In the genomic region with DNA sequence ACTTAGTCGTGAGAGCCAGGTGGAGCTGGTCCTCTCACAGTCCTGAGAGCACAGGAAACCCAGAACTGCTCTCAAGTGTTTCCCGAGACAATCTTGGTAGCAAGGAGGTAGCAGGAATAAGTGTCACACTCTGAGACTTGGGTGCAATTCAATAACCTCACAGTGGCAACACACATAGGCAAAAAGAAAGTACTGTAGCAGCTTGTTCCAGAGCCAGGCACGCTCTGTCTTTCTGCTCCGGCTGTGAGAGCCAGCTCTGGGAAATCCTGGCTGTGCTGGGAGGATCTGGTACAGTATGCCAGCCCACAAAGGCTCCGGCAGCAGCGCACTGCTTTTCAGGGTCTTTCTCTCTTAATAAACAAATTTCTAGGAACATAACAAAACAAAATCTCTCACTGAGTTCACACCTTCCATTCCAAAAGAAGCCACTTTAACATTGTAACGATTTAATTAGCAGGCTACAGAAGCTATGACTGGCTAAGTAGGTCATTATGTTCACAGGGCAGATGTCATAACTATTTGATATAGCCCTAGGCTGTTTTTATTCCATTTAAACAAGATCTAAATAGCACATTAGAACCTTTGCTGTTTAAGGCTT, we compare ENCODE assay signal across 8 mouse cellular contexts. TPM values are rescaled to one million over a fixed set of nuclear protein-coding genes. Genes with fewer than 3 reads are reported as not detected.
DNase-seq lines count a peak whose midpoint lies in the region; ATAC-seq and TF ChIP-seq lines count a peak whose summit lies in the region.

No protein-coding gene starts in this region.

- no peak for DNase-seq in kidney, postnatal 25 days
- DNase-seq in left cerebral cortex, postnatal 10 days (ENCODE audit: extremely low spot score in 1 of 2, low spot score in 2 of 2) = peak; percentile 51 to 67
- no peak for DNase-seq in spleen, adult 12 weeks (ENCODE audit: low spot score)
- no peak for DNase-seq in embryo, embryonic 10 days (ENCODE audit: low spot score)

- H3K27me3 ChIP-seq in kidney, embryonic 14.5 days (ENCODE audit: control insufficient read depth, insufficient read depth, low read length) = no peaks in the 10 kb centered on the region
- no peaks in the 10 kb centered on the region for H3K27me3 ChIP-seq in heart, embryonic 12.5 days (replicated peaks)
- H3K27me3 ChIP-seq in neural tube, embryonic 12.5 days (replicated peaks) = no peaks in the 10 kb centered on the region

- H3K4me2 ChIP-seq in kidney, embryonic 14.5 days (replicated peaks; ENCODE audit: low read depth, low read length) = peak overlapping the region; percentile 89
- H3K4me2 ChIP-seq in heart, embryonic 12.5 days = peak overlapping the region; percentile 93
- H3K4me2 ChIP-seq in neural tube, embryonic 12.5 days (replicated peaks) = peak overlapping the region; percentile 88

- 58% methylated on average over 7 of the region's 7 CpGs for WGBS in kidney, embryonic 14.5 days
- 56% methylated on average over 7 of the region's 7 CpGs for WGBS in heart, embryonic 12.5 days
- 66% methylated on average over 7 of the region's 7 CpGs for WGBS in neural tube, embryonic 12.5 days

- ATAC-seq in kidney, embryonic 14.5 days (ENCODE audit: low FRiP score, low TSS enrichment) = no peak
- no peak for ATAC-seq in heart, embryonic 12.5 days (ENCODE audit: insufficient number of reproducible peaks, low FRiP score)
- ATAC-seq in neural tube, embryonic 12.5 days (ENCODE audit: low FRiP score, low read depth) = no peak

- intact Hi-C loops in left cerebral cortex, postnatal 10 days (cut with DNase I) = loop anchor here (5.0 kb wide), 1 partner anchor 194 kb away; no protein-coding TSS in a partner anchor

- peaks cover 3% of the 10 kb centered on the region; the same call in 1 of the 2 replicates for H3K36me3 ChIP-seq in kidney, embryonic 14.5 days (ENCODE audit: control insufficient read depth, insufficient read depth, low read length)
- peaks cover 4% of the 10 kb centered on the region for H3K36me3 ChIP-seq in heart, embryonic 12.5 days
- H3K36me3 ChIP-seq in neural tube, embryonic 12.5 days = peaks cover 7% of the 10 kb centered on the region; the same call in 1 of the 2 replicates

- H3K27ac ChIP-seq in kidney, embryonic 14.5 days (ENCODE audit: low read depth, low read length) = no peak overlapping the region
- no peak overlapping the region for H3K27ac ChIP-seq in cortical plate, adult 2 months (ENCODE audit: insufficient read depth, low read length)
- H3K27ac ChIP-seq in heart, embryonic 12.5 days (ENCODE audit: poor library complexity, severe bottlenecking) = 0 out of 2 replicates have a peak overlapping the region, but pooled peaks have one; percentile 35
- H3K27ac ChIP-seq in neural tube, embryonic 12.5 days = no peak overlapping the region

- no peaks in the 10 kb centered on the region for H3K9me3 ChIP-seq in kidney, embryonic 14.5 days (ENCODE audit: control insufficient read depth, low read length)
- H3K9me3 ChIP-seq in heart, embryonic 12.5 days (replicated peaks) = no peaks in the 10 kb centered on the region
- H3K9me3 ChIP-seq in neural tube, embryonic 12.5 days = no peaks in the 10 kb centered on the region

- TF ChIP-seq CTCF in cortical plate, adult 2 months (IDR thresholded peaks at IDR 0.05; ENCODE audit: extremely low read depth, insufficient read depth, low read length) = no peak

- peaks cover 12% of the 10 kb centered on the region for H3K4me1 ChIP-seq in kidney, embryonic 14.5 days (ENCODE audit: control insufficient read depth, insufficient read depth, low read length)
- H3K4me1 ChIP-seq in cortical plate, adult 2 months (ENCODE audit: control insufficient read depth, insufficient read depth, low read length) = peaks cover 2% of the 10 kb centered on the region; the same call in 1 of the 2 replicates
- H3K4me1 ChIP-seq in heart, embryonic 12.5 days (replicated peaks) = peaks cover 39% of the 10 kb centered on the region
- H3K4me1 ChIP-seq in neural tube, embryonic 12.5 days = peaks cover 15% of the 10 kb centered on the region

- no peak for TF ChIP-seq POLR2A in cortical plate, adult 2 months (IDR thresholded peaks at IDR 0.05; ENCODE audit: extremely low read depth, insufficient read depth, low read length)

- peak overlapping the region; percentile 86 for H3K4me3 ChIP-seq in kidney, embryonic 14.5 days (ENCODE audit: low read length)
- peak overlapping the region; percentile 81 for H3K4me3 ChIP-seq in cortical plate, adult 2 months (ENCODE audit: insufficient read depth, low read length)
- peak overlapping the region; percentile 97 for H3K4me3 ChIP-seq in heart, embryonic 12.5 days
- peak overlapping the region; percentile 86 for H3K4me3 ChIP-seq in neural tube, embryonic 12.5 days

- H3K9ac ChIP-seq in kidney, embryonic 14.5 days (ENCODE audit: low read depth, low read length) = peak overlapping the region; percentile 86; the same call in 1 of the 2 replicates
- H3K9ac ChIP-seq in heart, embryonic 12.5 days = peak overlapping the region; percentile 96
- peak overlapping the region; percentile 79 for H3K9ac ChIP-seq in neural tube, embryonic 12.5 days

RNA-seq across cellular contexts. Expression of gene Lsm11, which starts 1.5 kb away (rescaled TPM):
- polyA plus RNA-seq in kidney, embryonic 14.5 days (2014; fragmentation: Nextera tagmentation; extraction: Ambion mirVana) = 6.0 and 8.8 TPM in 2 replicates
- 11.7 and 12.3 TPM in 2 replicates for polyA plus RNA-seq in cortical plate, adult 2 months (2012; rRNA removed)
- polyA plus RNA-seq in heart, embryonic 12.5 days (2016; fragmentation: Nextera tagmentation; extraction: Ambion mirVana) = 13.1 and 14.3 TPM in 2 replicates
- 100 to 1,000 TPM; 117 to 128 TPM for total RNA-seq in left cerebral cortex, postnatal 10 days (2021)
- 15.8 and 16.0 TPM in 2 replicates for polyA plus RNA-seq in neural tube, embryonic 12.5 days (2016; fragmentation: Nextera tagmentation; extraction: Ambion mirVana)

RNA-seq across cellular contexts. Expression of gene Thg1l, which starts 12.1 kb away (rescaled TPM):
- 15.9 and 16.6 TPM in 2 replicates for polyA plus RNA-seq in kidney, embryonic 14.5 days (2014; fragmentation: Nextera tagmentation; extraction: Ambion mirVana)
- polyA plus RNA-seq in cortical plate, adult 2 months (2012; rRNA removed) = 8.2 and 8.4 TPM in 2 replicates
- 8.6 and 9.2 TPM in 2 replicates for polyA plus RNA-seq in heart, embryonic 12.5 days (2016; fragmentation: Nextera tagmentation; extraction: Ambion mirVana)
- 10 to 100 TPM; 10.4 to 12.1 TPM for total RNA-seq in left cerebral cortex, postnatal 10 days (2021)
- polyA plus RNA-seq in neural tube, embryonic 12.5 days (2016; fragmentation: Nextera tagmentation; extraction: Ambion mirVana) = 9.8 and 10.9 TPM in 2 replicates

RNA-seq across cellular contexts. Expression of gene Sox30, which starts 36.9 kb away (rescaled TPM):
- polyA plus RNA-seq in kidney, embryonic 14.5 days (2014; fragmentation: Nextera tagmentation; extraction: Ambion mirVana) = 0.16 TPM in 2 replicates
- 0.04 and 0.08 TPM in 2 replicates for polyA plus RNA-seq in cortical plate, adult 2 months (2012; rRNA removed)
- polyA plus RNA-seq in heart, embryonic 12.5 days (2016; fragmentation: Nextera tagmentation; extraction: Ambion mirVana) = 0.46 and 0.64 TPM in 2 replicates
- under 1 TPM; 0.11 to 0.12 TPM for total RNA-seq in left cerebral cortex, postnatal 10 days (2021)
- 0.23 and 0.29 TPM in 2 replicates for polyA plus RNA-seq in neural tube, embryonic 12.5 days (2016; fragmentation: Nextera tagmentation; extraction: Ambion mirVana)

Comparison
In these comparisons a context has a peak if more than half of its experiments do, and no peak if none do; other contexts are left out.
1. DNase-seq: peak in left cerebral cortex, postnatal 10 days (2 of 2); none in kidney, postnatal 25 days (0 of 2), spleen, adult 12 weeks (single experiment) and embryo, embryonic 10 days (single experiment).
2. Peak in every context shown above with its lines, with median percentiles within 50 percentile points of each other: H3K4me2 ChIP-seq, H3K4me3 ChIP-seq and H3K9ac ChIP-seq.